Comparison of ENCODE assay signal across 9 mouse cellular contexts in the genomic region with DNA sequence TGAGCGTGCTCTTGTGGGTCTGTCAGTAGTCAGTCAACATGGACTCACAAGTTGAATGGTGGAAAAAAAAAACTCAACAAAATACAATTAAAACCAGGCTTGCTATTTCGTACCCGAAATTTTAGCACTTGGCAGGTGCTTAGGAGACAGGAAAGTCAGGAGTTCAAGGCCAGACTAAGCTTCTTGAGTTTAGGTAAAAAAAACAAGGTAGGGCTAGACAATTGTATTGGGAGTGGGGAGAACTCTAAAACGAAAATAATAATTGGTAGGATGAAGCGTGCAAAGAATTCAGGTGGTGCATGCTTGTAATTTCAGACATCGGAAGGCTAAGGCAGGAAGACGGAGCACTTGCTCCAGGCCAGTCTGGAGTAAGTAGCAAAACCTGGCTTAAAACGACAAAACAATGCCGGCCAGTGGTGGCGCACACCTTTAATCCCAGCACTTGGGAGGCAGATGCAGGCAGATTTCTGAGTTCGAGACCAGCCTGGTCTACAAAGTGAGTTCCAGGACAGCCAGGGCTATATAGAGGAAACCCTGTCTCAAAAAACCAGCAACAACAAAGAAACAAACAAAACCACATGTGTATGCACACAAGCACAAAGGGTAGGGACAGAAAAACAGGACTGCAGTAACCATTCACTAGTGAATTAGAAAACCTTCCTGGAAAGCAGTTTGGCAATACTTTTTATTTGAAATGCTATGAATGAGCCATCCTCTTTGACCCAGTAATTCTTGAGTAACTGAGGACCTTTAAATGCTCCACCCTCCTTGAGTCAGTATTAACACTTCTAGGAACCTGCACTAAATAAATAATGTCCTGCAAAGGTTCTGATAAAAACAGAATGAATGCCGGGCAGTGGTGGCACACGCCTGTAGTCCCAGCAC. TPM values are rescaled to one million over a fixed set of nuclear protein-coding genes. Genes with fewer than 3 reads are reported as not detected.
DNase-seq lines count a peak whose midpoint lies in the region; ATAC-seq lines count a peak whose summit lies in the region.
"Had no signal": no experiment of that assay in that cellular context is flagged by ENCODE, and none has a peak within 500 bp of the region (broad histone marks: within the 10 kb centered on the region; RNA-seq: fewer than 3 reads in every experiment).

No protein-coding gene starts in this region.

- H3K4me1 ChIP-seq in heart, embryonic 15.5 days (replicated peaks): peaks cover 17% of the 10 kb centered on the region
- peaks cover 24% of the 10 kb centered on the region for H3K4me1 ChIP-seq in hindbrain, embryonic 13.5 days (replicated peaks)
- peaks cover 22% of the 10 kb centered on the region for H3K4me1 ChIP-seq in midbrain, embryonic 15.5 days

- peak overlapping the region; percentile 67 for H3K4me2 ChIP-seq in heart, embryonic 15.5 days
- peak overlapping the region; percentile 55 for H3K4me2 ChIP-seq in hindbrain, embryonic 13.5 days
- peak overlapping the region; percentile 55 for H3K4me2 ChIP-seq in midbrain, embryonic 15.5 days

- H3K4me3 ChIP-seq in heart, embryonic 15.5 days: peak overlapping the region; percentile 46
- H3K4me3 ChIP-seq in hindbrain, embryonic 13.5 days: peak overlapping the region; percentile 34
- peak overlapping the region; percentile 38 for H3K4me3 ChIP-seq in midbrain, embryonic 15.5 days

- H3K36me3 ChIP-seq in heart, embryonic 15.5 days: peaks cover 7% of the 10 kb centered on the region; the same call in 1 of the 2 replicates
- peaks cover 14% of the 10 kb centered on the region for H3K36me3 ChIP-seq in hindbrain, embryonic 13.5 days
- 0 out of 2 replicates have a peak, but pooled peaks cover 7% of the 10 kb centered on the region for H3K36me3 ChIP-seq in midbrain, embryonic 15.5 days (replicated peaks)

- 62% methylated on average over 13 of the region's 13 CpGs for WGBS in heart, embryonic 15.5 days
- 69% methylated on average over 13 of the region's 13 CpGs for WGBS in hindbrain, embryonic 13.5 days
- 62% methylated on average over 13 of the region's 13 CpGs for WGBS in midbrain, embryonic 15.5 days

- DNase-seq in heart, postnatal 4 days: no peak
- peak; percentile 74 for DNase-seq in adipocyte (ENCODE audit: low spot score)
- DNase-seq in right cerebral cortex, postnatal 14 days: no peak
- no peak for DNase-seq in layer of hippocampus, adult 9-11 months

- no peaks in the 10 kb centered on the region for H3K27me3 ChIP-seq in heart, embryonic 15.5 days
- no peaks in the 10 kb centered on the region for H3K27me3 ChIP-seq in hindbrain, embryonic 13.5 days
- no peaks in the 10 kb centered on the region for H3K27me3 ChIP-seq in midbrain, embryonic 15.5 days (replicated peaks)

- ATAC-seq in heart, embryonic 15.5 days (replicated peaks; ENCODE audit: insufficient number of reproducible peaks, insufficient read depth, low FRiP score, low read depth): no peak
- no peak for ATAC-seq in hindbrain, embryonic 13.5 days (ENCODE audit: low FRiP score)
- no peak for ATAC-seq in midbrain, embryonic 15.5 days (replicated peaks)
- no peak for ATAC-seq in monocyte, adult 5-6 weeks (replicated peaks; ENCODE audit: insufficient number of reproducible peaks, low FRiP score, low TSS enrichment, poor library complexity, severe bottlenecking)

- peak overlapping the region; percentile 82 for H3K27ac ChIP-seq in heart, embryonic 15.5 days
- H3K27ac ChIP-seq in hindbrain, embryonic 13.5 days: peak overlapping the region; percentile 86
- H3K27ac ChIP-seq in midbrain, embryonic 15.5 days: peak overlapping the region; percentile 88

- no peaks in the 10 kb centered on the region for H3K9me3 ChIP-seq in heart, embryonic 15.5 days (replicated peaks)
- no peaks in the 10 kb centered on the region for H3K9me3 ChIP-seq in hindbrain, embryonic 13.5 days
- no peaks in the 10 kb centered on the region for H3K9me3 ChIP-seq in midbrain, embryonic 15.5 days

- H3K9ac ChIP-seq in heart, embryonic 15.5 days: no peak overlapping the region
- peak overlapping the region; percentile 39; the same call in 1 of the 2 replicates for H3K9ac ChIP-seq in hindbrain, embryonic 13.5 days
- no peak overlapping the region; the same call in 1 of the 2 replicates for H3K9ac ChIP-seq in midbrain, embryonic 15.5 days

RNA-seq across cellular contexts. Expression of a gene that starts 1.0 kb away (rescaled TPM):
- 1,708 and 1,946 TPM in 2 replicates for polyA plus RNA-seq in heart, embryonic 15.5 days (2015; fragmentation: Nextera tagmentation; extraction: Ambion mirVana)
- total RNA-seq in heart, postnatal 4 days (2021): 1,000 to 10,000 TPM; 2,269 to 2,363 TPM
- polyA plus RNA-seq in hindbrain, embryonic 13.5 days (2015; fragmentation: Nextera tagmentation; extraction: Ambion mirVana): 530 and 549 TPM in 2 replicates
- 546 and 607 TPM in 2 replicates for polyA plus RNA-seq in midbrain, embryonic 15.5 days (2015; fragmentation: Nextera tagmentation; extraction: Ambion mirVana)
- 1.6 to 31.3 TPM (median 27.1 TPM) in 3 replicates for total RNA-seq in monocyte, adult 5-6 weeks (2017)

RNA-seq across cellular contexts. Expression of a gene that starts 11.3 kb away (rescaled TPM):
- polyA plus RNA-seq in heart, embryonic 15.5 days (2015; fragmentation: Nextera tagmentation; extraction: Ambion mirVana): 25.6 and 35.2 TPM in 2 replicates
- total RNA-seq in heart, postnatal 4 days (2021): 10 to 100 TPM; 47.4 to 48.3 TPM
- polyA plus RNA-seq in hindbrain, embryonic 13.5 days (2015; fragmentation: Nextera tagmentation; extraction: Ambion mirVana): 31.0 and 31.7 TPM in 2 replicates
- polyA plus RNA-seq in midbrain, embryonic 15.5 days (2015; fragmentation: Nextera tagmentation; extraction: Ambion mirVana): 41.4 and 44.0 TPM in 2 replicates
- 36.8 to 37.9 TPM (median 37.2 TPM) in 3 replicates for total RNA-seq in monocyte, adult 5-6 weeks (2017)

RNA-seq across cellular contexts. Expression of a gene that starts 35.3 kb away (rescaled TPM):
- not detected in 2 replicates for polyA plus RNA-seq in heart, embryonic 15.5 days (2015; fragmentation: Nextera tagmentation; extraction: Ambion mirVana)
- not detected for total RNA-seq in heart, postnatal 4 days (2021)
- not detected in 2 replicates for polyA plus RNA-seq in hindbrain, embryonic 13.5 days (2015; fragmentation: Nextera tagmentation; extraction: Ambion mirVana)
- not detected in 2 replicates for polyA plus RNA-seq in midbrain, embryonic 15.5 days (2015; fragmentation: Nextera tagmentation; extraction: Ambion mirVana)
- not detected in 3 replicates for total RNA-seq in monocyte, adult 5-6 weeks (2017)
- polyA plus RNA-seq: brain, embryonic 14.5 days had no signal

RNA-seq across cellular contexts. Expression of a gene that starts 41.8 kb away (rescaled TPM):
- 65.5 and 74.2 TPM in 2 replicates for polyA plus RNA-seq in heart, embryonic 15.5 days (2015; fragmentation: Nextera tagmentation; extraction: Ambion mirVana)
- 10 to 100 TPM; 60.9 to 62.7 TPM for total RNA-seq in heart, postnatal 4 days (2021)
- 138 and 141 TPM in 2 replicates for polyA plus RNA-seq in hindbrain, embryonic 13.5 days (2015; fragmentation: Nextera tagmentation; extraction: Ambion mirVana)
- polyA plus RNA-seq in midbrain, embryonic 15.5 days (2015; fragmentation: Nextera tagmentation; extraction: Ambion mirVana): 137 TPM in 2 replicates
- total RNA-seq in monocyte, adult 5-6 weeks (2017): 66.0 to 93.9 TPM (median 80.9 TPM) in 3 replicates

RNA-seq across cellular contexts. Expression of a gene that starts 52.1 kb away (rescaled TPM):
- polyA plus RNA-seq in heart, embryonic 15.5 days (2015; fragmentation: Nextera tagmentation; extraction: Ambion mirVana): not detected in 2 replicates
- total RNA-seq in heart, postnatal 4 days (2021): not detected
- not detected in 2 replicates for polyA plus RNA-seq in hindbrain, embryonic 13.5 days (2015; fragmentation: Nextera tagmentation; extraction: Ambion mirVana)
- polyA plus RNA-seq in midbrain, embryonic 15.5 days (2015; fragmentation: Nextera tagmentation; extraction: Ambion mirVana): not detected in 2 replicates
- not detected in 3 replicates for total RNA-seq in monocyte, adult 5-6 weeks (2017)
- polyA plus RNA-seq: brain, embryonic 14.5 days had no signal
